Mouse (Mus musculus): ENCODE results near the gene Phka2. TPM values are rescaled to one million over a fixed set of nuclear protein-coding genes. Genes with fewer than 3 reads are reported as not detected.

The Phka2 gene
- total RNA-seq, 2 experiments from 2014 or later, result 5.7 to 6.2 TPM

DNA sequence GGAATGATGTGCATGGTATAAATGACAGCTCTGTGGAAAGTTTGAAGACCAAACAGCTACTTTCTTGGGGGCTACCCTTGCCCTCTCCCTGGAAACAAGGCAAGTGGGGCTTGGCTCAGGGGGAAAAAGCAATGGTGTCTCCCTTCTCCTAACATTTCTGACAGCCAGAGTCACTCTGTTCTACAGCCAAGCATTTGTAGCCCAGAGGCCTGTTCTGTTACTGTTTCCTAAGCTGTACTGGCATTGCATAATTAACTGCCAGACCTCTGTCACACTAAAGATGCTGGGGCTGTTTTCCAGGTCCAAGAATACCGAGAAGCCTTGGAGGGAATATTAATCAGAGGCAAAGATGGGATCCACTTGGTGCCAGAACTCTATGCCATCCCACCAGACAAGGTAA lies 46.9 kb downstream of the Phka2 start:
- intact Hi-C loops (cut with DNase I), result no loop called here
- no peak overlapping the region for H3K4me3 ChIP-seq
- no peak for TF ChIP-seq CTCF (IDR thresholded peaks at IDR 0.05)
- no peak for DNase-seq
- no peak overlapping the region for H3K27ac ChIP-seq

DNA sequence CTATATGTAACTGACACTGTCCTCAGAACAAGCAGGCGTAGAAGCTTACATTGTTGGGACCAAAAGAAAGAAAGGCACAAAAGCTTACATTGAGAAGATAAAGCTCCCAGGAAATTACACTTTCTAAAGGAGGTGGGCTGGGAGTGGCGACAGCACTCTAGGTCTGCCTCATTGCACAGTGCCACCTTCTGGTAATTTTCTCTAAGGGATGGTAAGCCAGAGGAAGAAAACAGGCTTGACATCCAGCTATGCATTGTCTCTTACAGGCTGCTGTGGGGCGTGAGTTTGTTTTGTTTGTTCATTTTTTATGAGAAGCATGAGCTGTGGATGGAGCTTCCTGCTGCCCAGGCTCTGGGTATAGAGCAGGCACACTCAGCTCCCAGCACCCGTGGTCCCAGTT lies 50.1 kb downstream of the Phka2 start:
- intact Hi-C loops (cut with DNase I), result no loop called here
- no peak overlapping the region for H3K4me3 ChIP-seq
- H3K27ac ChIP-seq, result no peak overlapping the region
- DNase-seq, result no peak
- TF ChIP-seq CTCF (IDR thresholded peaks at IDR 0.05), result peak; percentile 28

DNA sequence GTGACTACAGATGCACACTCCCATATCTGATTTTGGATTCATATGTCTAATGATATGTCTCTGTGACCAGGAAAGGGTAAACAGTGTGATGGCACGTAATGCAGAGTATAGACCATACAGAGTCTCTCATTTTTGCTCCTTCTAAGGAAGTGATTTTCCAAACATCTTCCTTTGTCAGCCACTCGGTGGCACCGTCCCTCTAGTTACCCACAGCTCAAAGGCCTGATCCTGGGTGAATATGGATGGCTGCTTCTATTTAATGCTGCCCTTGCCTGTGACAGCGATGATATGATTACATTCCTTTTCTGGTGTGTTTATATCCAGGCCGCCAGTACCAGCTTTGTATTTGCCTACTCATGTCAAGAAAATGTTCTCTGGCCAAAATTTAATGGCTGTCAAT lies 81.6 kb downstream of the Phka2 start:
- DNase-seq, result no peak
- peak; percentile 45 for TF ChIP-seq CTCF (IDR thresholded peaks at IDR 0.05)
- intact Hi-C loops (cut with DNase I), result no loop called here
- no peak overlapping the region for H3K4me3 ChIP-seq
- no peak overlapping the region for H3K27ac ChIP-seq

DNA sequence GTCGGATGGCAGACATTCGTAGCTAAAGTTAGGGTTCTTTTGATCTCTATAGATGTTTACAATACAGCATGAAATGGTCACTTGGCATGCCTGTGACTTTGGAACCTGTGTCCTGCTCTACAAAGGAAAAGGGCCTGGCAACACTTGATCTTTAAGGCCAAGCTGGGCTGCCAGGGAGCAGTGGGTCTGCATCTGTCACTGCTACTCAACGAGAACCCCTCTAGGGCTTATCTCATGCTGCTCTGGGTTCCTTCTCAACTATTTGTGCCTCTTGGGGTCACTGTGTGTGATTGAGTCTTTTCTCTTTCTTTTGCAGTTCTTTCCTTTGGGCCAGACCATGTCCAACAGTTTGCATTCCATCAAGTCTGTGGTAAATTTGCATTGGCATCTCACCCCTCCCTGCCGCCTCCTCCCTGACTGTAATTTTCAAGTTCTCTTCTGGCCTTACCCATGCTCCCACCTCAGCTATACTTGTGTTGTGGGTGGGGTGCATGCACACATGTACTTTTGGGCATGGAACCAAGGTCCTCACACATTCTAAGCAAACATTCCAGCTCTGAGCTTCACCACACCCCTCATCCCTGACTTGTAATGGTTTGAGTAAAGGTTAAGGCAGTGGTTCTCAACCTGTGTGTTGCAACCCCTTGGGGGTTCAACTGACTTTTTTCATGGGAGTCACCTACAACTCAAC lies 82.3 kb downstream of the Phka2 start:
- TF ChIP-seq CTCF (IDR thresholded peaks at IDR 0.05), result no peak
- Histone ChIP-seq H3K4me3 (no peak overlapping the region), H3K27ac (no peak overlapping the region)
- no peak for DNase-seq
- intact Hi-C loops (cut with DNase I), result no loop called here

DNA sequence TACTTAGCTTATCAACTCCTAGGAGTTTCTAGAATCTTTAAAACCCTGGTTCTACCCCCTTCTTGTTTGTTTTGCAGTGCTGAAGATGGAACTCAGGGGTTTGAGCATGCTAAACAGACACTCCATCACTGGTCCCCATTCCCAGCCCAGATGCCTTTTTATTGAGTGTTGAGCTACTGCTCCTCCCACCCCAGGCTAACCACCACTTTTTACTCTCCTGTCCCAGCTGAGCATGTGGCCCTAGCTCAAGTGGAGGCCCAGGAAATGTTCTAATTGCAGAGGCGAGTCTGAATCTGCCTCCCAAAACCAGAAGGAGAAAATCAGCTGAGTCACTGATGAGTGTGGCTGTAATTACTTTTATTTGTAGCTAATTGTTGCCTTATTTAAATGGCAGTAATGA lies 83.1 kb downstream of the Phka2 start:
- H3K4me3 ChIP-seq, result no peak overlapping the region
- H3K27ac ChIP-seq, result no peak overlapping the region
- TF ChIP-seq CTCF (IDR thresholded peaks at IDR 0.05), result no peak
- intact Hi-C loops (cut with DNase I), result no loop called here
- DNase-seq, result no peak

DNA sequence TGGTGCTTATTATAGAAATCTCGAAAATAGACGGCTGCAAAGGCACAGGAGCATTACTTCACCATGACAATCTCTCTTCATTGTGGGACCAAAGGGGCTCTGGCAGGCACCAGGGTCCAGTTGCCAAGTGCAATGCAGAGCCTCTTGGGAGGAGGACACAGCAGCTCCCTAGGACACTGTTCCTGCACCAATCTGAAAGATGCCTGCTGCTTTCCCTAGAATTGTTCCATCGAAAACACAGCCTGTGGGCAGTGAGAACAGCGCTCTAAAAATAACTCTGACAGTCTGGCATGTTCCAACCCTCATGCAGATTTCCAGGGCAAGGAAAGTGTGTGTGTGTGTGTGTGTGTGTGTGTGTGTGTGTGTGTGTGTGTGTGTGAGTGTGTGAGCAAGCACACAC lies 86.6 kb downstream of the Phka2 start:
- no peak overlapping the region for H3K4me3 ChIP-seq
- peak overlapping the region; percentile 24; the same call in 1 of the 2 replicates for H3K27ac ChIP-seq
- intact Hi-C loops (cut with DNase I), result no loop called here
- DNase-seq, result no peak
- no peak for TF ChIP-seq CTCF (IDR thresholded peaks at IDR 0.05)

DNA sequence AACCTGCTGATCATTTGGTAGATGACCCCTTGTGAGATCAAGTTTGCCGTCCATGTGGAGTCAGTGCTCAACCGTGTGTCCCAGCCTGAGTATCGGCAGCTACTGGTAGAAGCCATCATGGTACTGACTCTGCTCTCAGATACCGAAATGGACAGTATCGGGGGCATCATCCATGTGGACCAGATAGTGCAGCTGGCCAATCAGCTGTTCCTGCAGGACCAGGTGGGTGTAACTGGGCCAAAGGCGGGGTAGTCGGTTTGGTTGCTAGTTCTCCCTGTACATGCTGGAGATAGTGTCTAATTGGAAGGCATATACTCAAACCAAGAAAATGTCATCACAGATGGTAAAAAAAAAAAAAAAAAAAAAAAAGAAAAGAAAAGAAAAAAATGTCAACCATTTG lies 88.2 kb downstream of the Phka2 start:
- Histone ChIP-seq H3K27ac (no peak overlapping the region), H3K4me3 (no peak overlapping the region)
- intact Hi-C loops (cut with DNase I), result no loop called here
- TF ChIP-seq CTCF (IDR thresholded peaks at IDR 0.05), result no peak
- DNase-seq, result no peak

DNA sequence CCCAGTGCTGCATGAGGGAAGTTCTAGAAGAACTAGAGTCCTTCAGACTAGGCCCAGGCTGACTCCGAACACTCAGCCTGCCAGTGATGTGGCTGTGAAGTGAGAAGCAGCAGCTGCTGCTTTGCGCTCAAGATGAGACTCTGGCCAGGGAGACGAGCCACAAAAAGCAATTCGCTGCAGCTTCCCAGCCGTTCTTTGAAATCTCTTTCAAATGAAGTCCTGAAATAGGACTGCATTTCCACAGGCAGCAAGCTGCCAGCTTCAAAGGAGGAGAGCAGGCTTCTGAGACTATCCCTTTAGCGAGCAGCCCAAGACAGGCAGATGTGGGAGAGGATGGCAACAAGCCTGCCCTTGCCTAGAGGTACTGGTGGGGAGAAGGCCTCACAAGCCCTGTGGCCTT lies 91.0 kb downstream of the Phka2 start:
- no peak overlapping the region for H3K4me3 ChIP-seq
- intact Hi-C loops (cut with DNase I), result no loop called here
- TF ChIP-seq CTCF (IDR thresholded peaks at IDR 0.05), result no peak
- H3K27ac ChIP-seq, result peak overlapping the region; percentile 29; the same call in 1 of the 2 replicates
- no peak for DNase-seq

DNA sequence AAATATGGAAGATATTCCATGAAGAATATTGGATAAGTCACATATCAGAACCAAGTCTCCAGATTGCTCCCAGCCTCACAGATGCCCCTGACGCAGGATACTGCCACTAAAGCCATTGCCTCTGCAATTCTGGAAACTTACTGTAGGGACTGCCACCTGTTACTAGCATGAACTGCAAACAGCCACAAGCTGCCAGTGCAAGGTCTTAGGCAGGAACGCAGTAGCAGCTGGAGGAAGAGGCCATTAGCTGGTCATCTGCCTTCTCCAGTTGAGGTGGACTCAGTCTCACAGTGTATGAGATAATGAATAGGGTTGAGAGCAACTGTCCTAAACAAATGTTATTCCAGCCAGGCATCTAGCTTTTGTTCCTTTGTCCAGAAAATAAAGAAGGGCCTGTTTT lies 96.1 kb downstream of the Phka2 start:
- Histone ChIP-seq H3K27ac (peak overlapping the region; percentile 1; the same call in 1 of the 2 replicates), H3K4me3 (no peak overlapping the region)
- intact Hi-C loops (cut with DNase I), result no loop called here
- no peak for TF ChIP-seq CTCF (IDR thresholded peaks at IDR 0.05)
- DNase-seq, result no peak

DNA sequence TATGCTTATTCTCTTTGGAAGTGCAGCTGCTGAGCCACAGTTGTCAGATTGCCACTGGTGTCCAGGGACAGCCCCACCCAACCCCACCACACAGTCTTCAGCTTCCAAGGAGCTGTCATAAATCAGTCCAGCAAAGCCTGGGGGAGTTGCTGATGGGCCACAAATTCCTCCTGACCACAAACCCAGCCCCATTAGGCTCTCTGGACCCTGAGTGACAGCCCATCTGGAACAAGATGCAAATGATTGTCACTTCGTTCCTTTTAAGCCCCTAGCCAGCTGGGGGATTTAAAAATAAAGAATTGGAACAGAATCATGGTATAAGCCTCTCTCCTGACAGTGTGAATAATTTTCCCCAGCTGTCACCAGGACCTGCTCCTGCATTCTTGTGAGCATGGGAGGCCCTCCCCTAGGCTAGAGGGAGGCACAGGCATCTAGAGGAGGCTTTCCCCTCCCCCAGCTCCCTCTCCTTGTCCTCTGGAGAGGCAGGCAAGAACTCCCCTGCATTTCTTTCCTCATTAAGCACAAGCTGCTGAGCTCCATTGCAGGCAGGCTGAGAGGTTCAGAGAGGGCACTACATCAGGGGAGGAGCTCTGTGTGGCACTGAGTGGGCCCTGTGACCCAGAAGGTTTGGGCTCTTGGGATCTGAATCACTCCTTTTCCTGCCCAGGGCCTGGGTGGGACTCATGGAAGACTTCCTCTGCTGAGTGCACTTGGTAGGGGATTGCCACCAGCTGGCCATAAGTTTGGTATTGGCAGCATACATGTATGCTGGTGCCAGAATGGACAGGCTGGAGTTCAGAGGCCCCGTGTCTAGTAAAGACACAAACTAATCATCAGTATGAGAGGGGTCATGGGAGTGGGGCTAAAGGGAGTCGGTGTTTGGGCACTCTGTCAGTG lies 96.8 kb downstream of the Phka2 start:
- H3K27ac ChIP-seq, result peak overlapping the region; percentile 38; the same call in 1 of the 2 replicates
- DNase-seq, result no peak
- TF ChIP-seq CTCF (IDR thresholded peaks at IDR 0.05), result no peak
- intact Hi-C loops (cut with DNase I), result no loop called here
- H3K4me3 ChIP-seq, result no peak overlapping the region

DNA sequence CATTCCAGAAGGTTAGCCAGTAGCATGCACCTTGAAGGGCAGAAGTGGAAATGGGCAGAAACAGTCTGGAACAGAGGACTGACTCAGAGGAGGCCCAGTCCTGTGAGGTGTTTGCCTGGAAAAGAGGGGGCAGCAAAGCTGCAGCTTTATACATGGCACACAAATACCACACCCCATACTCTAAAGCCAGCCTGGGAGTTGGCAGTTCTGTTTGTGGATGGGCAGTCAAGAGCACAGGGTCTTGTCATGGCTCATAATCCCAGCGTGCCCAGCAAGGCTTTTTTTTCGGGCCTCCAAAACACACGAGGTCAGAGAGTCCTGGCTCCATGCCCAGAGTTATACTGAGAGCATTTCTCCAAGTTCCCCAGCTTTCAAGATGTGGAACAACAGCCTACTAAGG lies 99.1 kb downstream of the Phka2 start:
- Histone ChIP-seq H3K4me3 (no peak overlapping the region), H3K27ac (no peak overlapping the region; the same call in 1 of the 2 replicates)
- DNase-seq, result no peak
- intact Hi-C loops (cut with DNase I), result no loop called here
- no peak for TF ChIP-seq CTCF (IDR thresholded peaks at IDR 0.05)

DNA sequence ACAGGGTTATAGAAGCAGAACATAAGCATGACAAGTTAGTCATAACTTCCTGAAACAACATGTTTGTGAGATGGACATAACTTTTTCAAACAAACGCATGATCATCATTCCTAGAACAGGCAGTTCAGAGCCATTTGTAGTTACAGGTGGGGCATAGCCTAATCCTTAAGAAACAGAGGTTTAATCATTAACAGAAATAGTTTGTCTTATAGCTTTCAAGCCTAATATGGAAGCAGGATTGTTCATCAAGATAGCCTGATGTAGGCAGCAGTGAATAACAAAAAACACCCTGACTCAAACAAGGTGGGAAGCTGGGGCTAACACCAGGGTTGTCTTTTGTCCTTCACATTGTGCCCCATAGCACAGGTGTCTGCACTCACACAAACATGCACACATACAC lies 100.8 kb downstream of the Phka2 start:
- no peak for DNase-seq
- Histone ChIP-seq H3K27ac (no peak overlapping the region), H3K4me3 (no peak overlapping the region)
- intact Hi-C loops (cut with DNase I), result no loop called here
- no peak for TF ChIP-seq CTCF (IDR thresholded peaks at IDR 0.05)

DNA sequence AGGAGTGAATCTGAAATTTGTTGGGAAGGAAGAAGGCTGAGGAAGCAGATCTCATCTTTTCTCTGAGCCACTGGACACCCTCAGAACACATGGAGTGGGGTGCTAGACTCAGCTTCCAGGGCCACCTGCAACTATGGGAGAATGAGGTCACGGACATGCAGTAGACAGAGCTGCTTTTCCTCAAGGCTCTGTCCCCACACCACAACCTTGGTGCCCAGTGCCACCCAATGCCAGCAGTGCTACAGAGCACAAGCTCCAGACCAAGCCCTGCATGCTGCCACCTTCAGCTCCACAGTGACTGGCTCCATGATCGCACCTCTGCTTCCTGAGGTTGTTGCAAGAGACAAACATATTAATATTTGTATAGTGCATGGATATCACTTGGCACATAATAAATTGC lies 101.3 kb downstream of the Phka2 start:
- no peak for TF ChIP-seq CTCF (IDR thresholded peaks at IDR 0.05)
- H3K4me3 ChIP-seq, result no peak overlapping the region
- intact Hi-C loops (cut with DNase I), result no loop called here
- no peak for DNase-seq
- no peak overlapping the region for H3K27ac ChIP-seq
